Mouse (Mus musculus) MEL (cell line): ENCODE measurements around the gene Ankk1.

Source experiments
- CTCF ChIP-seq, 3 experiments: IDR thresholded peaks in 2 of 3; conservative IDR thresholded peaks in 1 of 3; 2 replicates each; pipeline ENCODE4 v1.5.1; 2011 to 2012; ENCODE audit warnings: low read length in 3 of 3, low read depth in 2 of 3, mild to moderate bottlenecking in 2 of 3, improper control_type of control experiment in 1 of 3, inconsistent platforms in 1 of 3, mixed read lengths in 1 of 3, moderate library complexity in 1 of 3; ENCODE audit not compliant: control insufficient read depth in 1 of 3, insufficient read depth in 1 of 3, poor library complexity in 1 of 3, severe bottlenecking in 1 of 3
- EP300 ChIP-seq, 2 experiments: IDR thresholded peaks; 2 replicates each; pipeline ENCODE4 v1.6.1; 2011; ENCODE audit warnings: improper control_type of control experiment in 2 of 2, low read length in 2 of 2, low read depth in 1 of 2, mild to moderate bottlenecking in 1 of 2
- ETS1 ChIP-seq: IDR thresholded peaks from 2 replicates; pipeline ENCODE4 v1.6.1; 2012; ENCODE audit warnings: low read depth, mild to moderate bottlenecking, inconsistent platforms, low read length, improper control_type of control experiment, moderate library complexity
- KAT2A ChIP-seq: conservative IDR thresholded peaks from 2 replicates; pipeline ENCODE4 v1.6.1; 2012; ENCODE audit warnings: low read depth, low read length, improper control_type of control experiment, inconsistent platforms
- POLR2A ChIP-seq, 2 experiments: IDR thresholded peaks; 2 replicates each; pipeline ENCODE4 v1.6.1; 2011 to 2012; ENCODE audit warnings: low read length in 2 of 2, mild to moderate bottlenecking in 2 of 2, control low read depth in 1 of 2, improper control_type of control experiment in 1 of 2, low read depth in 1 of 2, moderate library complexity in 1 of 2; ENCODE audit not compliant: control insufficient read depth in 1 of 2, insufficient read depth in 1 of 2, poor library complexity in 1 of 2
- POLR2AphosphoS5 ChIP-seq: IDR thresholded peaks from 2 replicates; pipeline ENCODE4 v1.6.1; 2012; ENCODE audit warnings: low read depth, borderline replicate concordance, mild to moderate bottlenecking, inconsistent platforms, low read length, moderate library complexity, mixed read lengths
- RAD21 ChIP-seq: IDR thresholded peaks from 2 replicates; pipeline ENCODE4 v1.6.1; 2011; ENCODE audit warnings: mild to moderate bottlenecking, low read depth, low read length, improper control_type of control experiment
- TBP ChIP-seq: IDR thresholded peaks from 2 replicates; pipeline ENCODE4 v1.8.0; 2011; ENCODE audit warnings: low read depth, low read length, improper control_type of control experiment
- TCF12 ChIP-seq: IDR thresholded peaks from 2 replicates; pipeline ENCODE4 v1.6.1; 2014; ENCODE audit warnings: low read depth, mild to moderate bottlenecking, inconsistent platforms, low read length, improper control_type of control experiment, moderate library complexity
- ZNF384 ChIP-seq: IDR thresholded peaks from 2 replicates; pipeline ENCODE4 v1.6.1; 2012; ENCODE audit warnings: low read depth, mild to moderate bottlenecking, inconsistent platforms, low read length, improper control_type of control experiment

- TF ChIP-seq POLR2AphosphoS5 = no peak
- no peak for TF ChIP-seq ETS1
- TF ChIP-seq ZNF384 = no peak
- no peak for TF ChIP-seq TCF12
- no peak for TF ChIP-seq KAT2A
- TF ChIP-seq RAD21 = no peak
- no peak for TF ChIP-seq EP300 (IDR thresholded peaks at IDR 0.05; ENCODE audit: low read depth in 1 of 2, low read length in 2 of 2)
- TF ChIP-seq TBP = no peak
- TF ChIP-seq CTCF (IDR thresholded peaks at IDR 0.05 in 2 of 3, conservative IDR thresholded peaks at IDR 0.05 in 1 of 3; ENCODE audit: control insufficient read depth in 1 of 3, insufficient read depth in 1 of 3, low read depth in 2 of 3, low read length in 3 of 3, poor library complexity in 1 of 3, severe bottlenecking in 1 of 3) = no peak
- no peak for TF ChIP-seq POLR2A (IDR thresholded peaks at IDR 0.05; ENCODE audit: control insufficient read depth in 1 of 2, insufficient read depth in 1 of 2, low read depth in 1 of 2, low read length in 2 of 2, poor library complexity in 1 of 2)
Measured at GRCm38 (mm10) chr9:49470946-49471345, 44.1 kb upstream of the Ankk1 start.
